Mouse (Mus musculus): ENCODE results near the gene Plcd3.

- TF ChIP-seq POLR2A (IDR thresholded peaks at IDR 0.05; ENCODE audit: insufficient read length, low read depth) (no peak), MAX (IDR thresholded peaks at IDR 0.05; ENCODE audit: low read depth) (no peak), MYOD1 (IDR thresholded peaks at IDR 0.05; ENCODE audit: control insufficient read depth in 1 of 3, insufficient read length in 2 of 3, low read depth in 2 of 3) (peak; percentile 14 to 97 (median 97))
Observed at GRCm38 (mm10) chr11:103144309-103145285, 43.1 kb upstream of the Plcd3 start.

All from myocyte (in vitro differentiated cells).